17 mouse cellular contexts compared by ENCODE assay signal in the genomic region with DNA sequence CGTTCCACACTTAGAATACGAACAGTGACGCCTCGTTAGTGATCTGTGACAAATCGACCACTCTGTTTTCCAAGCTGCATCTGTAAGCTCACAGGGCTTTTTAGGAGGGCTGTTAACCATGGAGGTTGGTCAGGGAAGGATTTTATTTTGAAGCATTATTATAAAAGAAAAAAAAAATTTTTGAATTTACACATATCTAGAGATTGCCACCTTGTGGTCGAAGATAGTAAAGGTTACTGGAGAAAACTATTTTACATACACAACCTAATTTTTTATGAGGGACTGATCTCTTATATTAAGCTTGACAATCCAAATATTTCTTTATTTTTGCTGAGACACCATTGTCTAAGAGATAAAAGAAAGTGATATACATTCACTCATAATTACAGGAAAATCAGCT.
DNase-seq lines count a peak whose midpoint lies in the region; ATAC-seq and TF ChIP-seq lines count a peak whose summit lies in the region.
"Had no signal": no experiment of that assay in that cellular context is flagged by ENCODE, and none has a peak within 500 bp of the region (broad histone marks: within the 10 kb centered on the region; RNA-seq: fewer than 3 reads in every experiment).

No protein-coding gene starts in this region.

- no peaks in the 10 kb centered on the region for H3K9me3 ChIP-seq in lung, embryonic 14.5 days (ENCODE audit: low read depth, low read length)
- H3K9me3 ChIP-seq: embryonic facial prominence, embryonic 15.5 days; liver, embryonic 15.5 days; megakaryocyte, embryonic 14.5 days; neural tube, embryonic 12.5 days had no signal

- H3K27me3 ChIP-seq in heart, adult 2 months (ENCODE audit: control insufficient read depth, insufficient read depth, low read length), result no peaks in the 10 kb centered on the region
- no peaks in the 10 kb centered on the region for H3K27me3 ChIP-seq in lung, embryonic 14.5 days (ENCODE audit: insufficient read depth, low read length)
- peaks cover 13% of the 10 kb centered on the region for H3K27me3 ChIP-seq in Patski
- H3K27me3 ChIP-seq: embryonic facial prominence, embryonic 15.5 days; liver, embryonic 15.5 days; megakaryocyte, embryonic 14.5 days; neural tube, embryonic 12.5 days had no signal

- no peak overlapping the region for H3K9ac ChIP-seq in heart, adult 2 months (ENCODE audit: low read depth, low read length)
- H3K9ac ChIP-seq in lung, embryonic 14.5 days, result no peak overlapping the region
- H3K9ac ChIP-seq: embryonic facial prominence, embryonic 15.5 days; liver, embryonic 15.5 days; neural tube, embryonic 12.5 days had no signal

- WGBS in heart, adult 2 months, result 74% methylated on average over 6 of the region's 6 CpGs
- 70% methylated on average over 6 of the region's 6 CpGs for WGBS in lung, embryonic 14.5 days

- no peaks in the 10 kb centered on the region for H3K79me2 ChIP-seq in heart, adult 2 months (replicated peaks; ENCODE audit: control insufficient read depth, insufficient read depth, low read length)

- POLR2A ChIA-PET in Patski (lab: Charles Lee), result interaction anchor here (0.6 kb wide), 1 partner anchor 258 kb away, joined by 3 read pairs; no protein-coding TSS in a partner anchor

- peak; percentile 40 for TF ChIP-seq CTCF in heart, adult 2 months (IDR thresholded peaks at IDR 0.05)
- peak; percentile 34 for TF ChIP-seq CTCF in lung, embryonic 14.5 days (IDR thresholded peaks at IDR 0.05; ENCODE audit: low read depth)
- peak; percentile 28 for TF ChIP-seq CTCF in Patski (IDR thresholded peaks at IDR 0.05)

- ATAC-seq in lung, embryonic 14.5 days (ENCODE audit: insufficient read depth), result no peak
- no peak for ATAC-seq in Patski
- ATAC-seq: inflammation-experienced regulatory T-cells, adult 6 months had no signal

- no peaks in the 10 kb centered on the region for H3K36me3 ChIP-seq in heart, adult 2 months (ENCODE audit: control insufficient read depth, insufficient read depth, low read length)
- H3K36me3 ChIP-seq in lung, embryonic 14.5 days (ENCODE audit: insufficient read depth), result no peaks in the 10 kb centered on the region
- H3K36me3 ChIP-seq: embryonic facial prominence, embryonic 15.5 days; liver, embryonic 15.5 days; neural tube, embryonic 12.5 days had no signal

- CTCF ChIA-PET in Patski (lab: Charles Lee), result interaction anchor here (0.9 to 1.5 kb wide), 2 partner anchors 8 to 14 kb away, joined by 3 read pairs; no protein-coding TSS in a partner anchor

- no peak overlapping the region for H3K4me3 ChIP-seq in heart, adult 2 months
- H3K4me3 ChIP-seq in lung, embryonic 14.5 days (ENCODE audit: low read depth, low read length), result no peak overlapping the region
- H3K4me3 ChIP-seq: embryonic facial prominence, embryonic 15.5 days; liver, embryonic 15.5 days; megakaryocyte, embryonic 14.5 days; neural tube, embryonic 12.5 days had no signal

- TF ChIP-seq EP300 in heart, adult 2 months (IDR thresholded peaks at IDR 0.05; ENCODE audit: insufficient read depth, low read depth, low read length), result no peak

- no peaks in the 10 kb centered on the region for H3K4me1 ChIP-seq in heart, adult 2 months (ENCODE audit: control insufficient read depth, insufficient read depth, low read length)
- H3K4me1 ChIP-seq in lung, embryonic 14.5 days (ENCODE audit: insufficient read depth), result no peaks in the 10 kb centered on the region
- H3K4me1 ChIP-seq: embryonic facial prominence, embryonic 15.5 days; liver, embryonic 15.5 days; megakaryocyte, embryonic 14.5 days had no signal

- in situ Hi-C loops in Patski (cut with MboI; ENCODE audit: low pct_unique_long_range_greater_than_20kb), result no loop called here

- H3K27ac ChIP-seq in heart, adult 2 months, result no peak overlapping the region
- H3K27ac ChIP-seq in lung, embryonic 14.5 days (ENCODE audit: low read depth), result no peak overlapping the region
- H3K27ac ChIP-seq: embryonic facial prominence, embryonic 15.5 days; liver, embryonic 15.5 days; neural tube, embryonic 12.5 days had no signal

- no peak for TF ChIP-seq POLR2A in heart, adult 2 months (IDR thresholded peaks at IDR 0.05; ENCODE audit: insufficient read depth, low read depth, low read length)

- no peak overlapping the region for H3K4me2 ChIP-seq in lung, embryonic 14.5 days
- H3K4me2 ChIP-seq: embryonic facial prominence, embryonic 15.5 days; liver, embryonic 15.5 days; neural tube, embryonic 12.5 days had no signal

- no peak for DNase-seq in heart, adult 2 months
- DNase-seq in heart, adult 11 months, result no peak
- DNase-seq in lung, embryonic 14.5 days, result peak; percentile 75
- DNase-seq in lung, postnatal 14 days, result no peak
- DNase-seq in Patski (ENCODE audit: low read depth, low spot score), result no peak
- peak; percentile 29 for DNase-seq in retina, postnatal 1 day
- DNase-seq in adrenal gland, adult 18-20 months (ENCODE audit: low spot score in 2 of 2), result no peak
- DNase-seq in gastrocnemius, adult 8-10 months (ENCODE audit: low spot score in 2 of 2), result no peak
- DNase-seq: cerebellum, adult 8-10 months; gastrocnemius, postnatal 14 days; kidney, postnatal 4 days; right cerebral cortex, postnatal 14 days had no signal

- intact Hi-C loops in heart, adult 2 months (cut with DNase I), result no loop called here

Comparison
In these comparisons a context has a peak if more than half of its experiments do, and no peak if none do; other contexts are left out.
1. DNase-seq: peak in lung, embryonic 14.5 days (single experiment) and retina, postnatal 1 day (single experiment); none in heart, adult 2 months (0 of 2), heart, adult 11 months (single experiment), lung, postnatal 14 days (single experiment), Patski (single experiment), adrenal gland, adult 18-20 months (0 of 2) and gastrocnemius, adult 8-10 months (0 of 2).
2. Peak in every context shown above with its lines, with median percentiles within 50 percentile points of each other: CTCF ChIP-seq.